Mouse (Mus musculus) kidney, adult 2 months (tissue): Measurements from ENCODE around the gene Eps8l2. TPM values are rescaled to one million over a fixed set of nuclear protein-coding genes. Genes with fewer than 3 reads are reported as not detected.

Source experiments
- DNase-seq: peaks from one replicate; pipeline ENCODE4 v3.0.0; 2021
- H3K27ac ChIP-seq: fragments of 200-500 bp; 2 replicates; pipeline ENCODE4 v1.5.1; 2012; ENCODE audit warnings: low read depth, low read length, control low read depth, inconsistent platforms; ENCODE audit not compliant: insufficient read depth
- H3K27me3 ChIP-seq: fragments of 200-500 bp; replicated peaks from 2 replicates; pipeline ENCODE4 v1.6.1; 2012; ENCODE audit warnings: mild to moderate bottlenecking, moderate library complexity, low read length, inconsistent platforms; ENCODE audit not compliant: control insufficient read depth, insufficient read depth
- H3K36me3 ChIP-seq: fragments of 200-500 bp; 2 replicates; pipeline ENCODE4 v1.6.1; 2012; ENCODE audit warnings: mild to moderate bottlenecking, moderate library complexity, low read length, inconsistent platforms; ENCODE audit not compliant: control insufficient read depth, insufficient read depth
- H3K4me1 ChIP-seq: fragments of 200-500 bp; 2 replicates; pipeline ENCODE4 v1.6.1; 2011; ENCODE audit warnings: low read length; ENCODE audit not compliant: control insufficient read depth, insufficient read depth
- H3K4me3 ChIP-seq: fragments of 200-500 bp; 2 replicates; pipeline ENCODE4 v1.5.1; 2011; ENCODE audit warnings: mild to moderate bottlenecking, low read depth, low read length, control low read depth; ENCODE audit not compliant: insufficient read depth
- CTCF ChIP-seq: fragments of 200-500 bp; conservative IDR thresholded peaks from 2 replicates; pipeline ENCODE4 v1.5.1; 2011; ENCODE audit warnings: low read depth, mild to moderate bottlenecking, control low read depth, low read length, moderate library complexity, mixed read lengths; ENCODE audit not compliant: insufficient read depth, insufficient read length
- POLR2A ChIP-seq: fragments of 200-500 bp; IDR thresholded peaks from one replicate; pipeline ENCODE4 v1.6.1; 2011; ENCODE audit warnings: low read depth, low read length, control low read depth
- WGBS: fragments of 180-500 bp; shearing (Covaris S2); methylation state at CpG from one replicate; pipeline ENCODE4 v1.1.7; 2018; 5-methylcytosine and 5-hydroxymethylcytosine counted together
- polyA plus RNA-seq: library from polyadenylated mRNA; depleted of rRNA; stranded (reverse); fragments of >200 nt; gene quantifications from 2 replicates; pipeline ENCODE4 v1.2.3, GENCODE M21; 2012

Gene Eps8l2
- polyA plus RNA-seq, 1 experiment, result 245 TPM

DNA sequence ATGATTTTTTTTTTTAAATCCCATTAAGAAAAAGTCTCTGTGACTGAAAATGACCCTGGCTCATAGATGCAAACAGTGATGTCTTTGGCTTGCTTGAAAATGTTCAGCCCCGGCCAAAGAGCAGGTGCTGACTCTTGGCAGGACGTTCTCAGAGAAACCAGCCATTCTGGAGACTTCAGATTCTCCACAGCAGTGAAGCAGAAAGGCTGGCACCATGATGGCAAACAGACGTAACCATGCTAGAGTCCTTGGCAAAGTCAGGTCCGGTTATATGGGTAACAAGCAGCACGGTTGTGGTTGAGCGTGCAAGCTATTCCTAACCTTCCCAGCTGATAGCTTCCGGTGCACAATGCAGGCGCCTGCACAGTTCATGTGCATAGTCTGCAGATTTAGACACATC lies 39.5 kb upstream of the Eps8l2 start:
- TF ChIP-seq CTCF (no peak), POLR2A (no peak)
- Histone ChIP-seq H3K4me1 (peaks cover 3% of the 10 kb centered on the region; the same call in 1 of the 2 replicates), H3K27me3 (0 out of 2 replicates have a peak, but pooled peaks cover 2% of the 10 kb centered on the region), H3K27ac (no peak overlapping the region), H3K4me3 (no peak overlapping the region), H3K36me3 (no peaks in the 10 kb centered on the region)
- peak; percentile 41 for DNase-seq
- WGBS, result 81% methylated on average over 8 of the region's 8 CpGs

DNA sequence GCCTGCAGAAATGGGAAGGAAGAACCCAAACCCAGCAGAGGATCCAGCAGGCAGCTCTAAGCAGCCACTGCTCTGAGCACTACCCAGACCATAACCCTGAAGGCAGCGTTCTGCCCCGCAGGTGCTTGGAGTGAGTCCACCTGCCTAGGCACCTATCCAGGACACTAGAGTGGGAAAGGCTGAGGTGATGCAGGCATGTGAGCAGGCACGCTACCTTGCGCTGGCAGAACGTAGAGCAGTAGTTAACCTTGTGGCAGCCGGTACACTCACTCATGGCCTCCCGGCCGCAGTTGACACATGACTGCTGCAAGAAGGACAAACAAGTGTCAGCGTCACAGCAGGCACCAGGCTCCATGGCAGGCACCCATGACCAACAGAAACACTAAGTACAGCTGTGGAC lies 37.3 kb upstream of the Eps8l2 start:
- H3K4me1 ChIP-seq, result peaks cover 3% of the 10 kb centered on the region; the same call in 1 of the 2 replicates
- H3K27me3 ChIP-seq, result no peaks in the 10 kb centered on the region
- no peak overlapping the region for H3K27ac ChIP-seq
- TF ChIP-seq POLR2A (no peak), CTCF (no peak)
- H3K36me3 ChIP-seq, result no peaks in the 10 kb centered on the region
- 73% methylated on average over 9 of the region's 9 CpGs for WGBS
- no peak overlapping the region for H3K4me3 ChIP-seq
- DNase-seq, result peak; percentile 73

DNA sequence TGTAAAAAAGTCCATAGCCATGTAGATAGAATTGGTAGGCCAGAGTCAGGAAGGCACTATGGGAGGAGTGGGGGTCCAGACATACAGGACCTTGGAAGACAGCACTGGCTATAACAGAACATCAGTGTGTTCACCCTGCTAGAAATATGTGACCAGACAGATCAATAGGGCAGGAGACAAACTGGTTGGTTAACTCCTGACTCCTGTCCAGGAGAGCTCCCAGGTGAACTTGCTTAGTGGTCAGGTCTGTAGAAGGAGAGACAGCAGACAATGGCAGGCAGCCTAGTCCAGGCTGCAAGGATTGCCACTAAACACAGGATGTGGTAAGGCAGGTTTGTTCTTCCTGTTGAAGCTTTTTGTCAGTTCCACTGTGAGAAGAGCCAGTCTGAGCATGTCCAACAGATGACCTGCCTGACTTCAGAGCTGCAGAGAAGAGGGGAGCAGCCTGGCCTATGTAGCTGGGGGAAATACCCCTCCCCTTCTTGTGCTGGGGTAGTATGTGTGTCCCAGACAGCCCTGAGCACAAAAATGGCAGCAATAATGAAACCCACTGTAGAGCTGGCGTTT lies 35.9 kb upstream of the Eps8l2 start:
- no peak overlapping the region for H3K27ac ChIP-seq
- peaks cover 3% of the 10 kb centered on the region; the same call in 1 of the 2 replicates for H3K4me1 ChIP-seq
- TF ChIP-seq CTCF (no peak), POLR2A (no peak)
- 71% methylated on average over 1 of the region's 1 CpGs for WGBS
- no peaks in the 10 kb centered on the region for H3K27me3 ChIP-seq
- peak; percentile 56 for DNase-seq
- H3K36me3 ChIP-seq, result no peaks in the 10 kb centered on the region
- H3K4me3 ChIP-seq, result no peak overlapping the region

DNA sequence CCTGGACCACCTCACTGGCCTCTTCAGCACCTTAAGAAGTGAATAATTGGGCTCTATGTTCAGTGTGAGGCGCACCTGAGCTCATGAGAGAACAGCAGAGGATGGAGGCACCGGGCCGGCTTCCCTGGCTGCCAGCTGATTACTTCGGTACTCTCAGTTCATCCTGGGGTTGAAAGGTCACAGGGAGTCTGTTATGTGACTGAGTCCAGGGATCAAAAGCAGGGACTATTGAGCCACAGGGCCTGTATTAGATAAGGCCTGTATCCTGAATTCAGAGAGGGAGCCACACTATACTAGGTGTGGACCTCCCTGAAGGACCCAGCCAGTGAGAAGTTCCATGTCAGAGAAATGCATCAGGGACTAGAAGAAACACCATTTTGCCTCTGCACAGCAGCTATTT lies 34.1 kb upstream of the Eps8l2 start:
- H3K36me3 ChIP-seq, result no peaks in the 10 kb centered on the region
- 55% methylated on average over 4 of the region's 4 CpGs for WGBS

DNA sequence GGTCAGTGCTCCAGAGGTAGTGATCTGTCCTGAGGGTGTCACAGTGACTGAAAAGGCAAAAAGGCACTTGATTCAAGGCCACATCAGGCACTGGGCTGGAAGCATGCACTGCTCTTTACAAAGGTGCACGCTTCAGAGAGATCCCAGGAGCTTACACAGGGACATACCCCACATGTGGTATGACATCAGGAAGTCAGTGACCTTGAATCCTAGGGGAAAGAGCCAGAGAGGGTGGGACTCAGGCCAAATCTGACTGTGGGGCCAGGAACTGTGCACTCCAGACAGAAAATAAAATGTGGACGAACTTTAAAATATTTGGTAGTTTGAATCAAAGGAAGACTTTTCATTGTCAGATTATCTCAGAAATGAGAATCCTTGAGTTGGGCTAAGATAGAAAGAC lies 24.3 kb upstream of the Eps8l2 start:
- 0 out of 2 replicates have a peak, but pooled peaks cover 1% of the 10 kb centered on the region for H3K36me3 ChIP-seq
- 85% methylated on average over 2 of the region's 2 CpGs for WGBS
- TF ChIP-seq CTCF (no peak), POLR2A (no peak)
- no peaks in the 10 kb centered on the region; the same call in 1 of the 2 replicates for H3K4me1 ChIP-seq
- DNase-seq, result no peak
- no peaks in the 10 kb centered on the region for H3K27me3 ChIP-seq
- no peak overlapping the region for H3K4me3 ChIP-seq
- no peak overlapping the region for H3K27ac ChIP-seq

More for the DNA sequence above, 34.1 kb upstream of the Eps8l2 start:
- H3K4me1 ChIP-seq, result peaks cover 3% of the 10 kb centered on the region; the same call in 1 of the 2 replicates
- H3K27me3 ChIP-seq, result no peaks in the 10 kb centered on the region
- no peak overlapping the region for H3K4me3 ChIP-seq
- no peak for DNase-seq
- no peak overlapping the region for H3K27ac ChIP-seq
- TF ChIP-seq POLR2A (no peak), CTCF (no peak)

DNA sequence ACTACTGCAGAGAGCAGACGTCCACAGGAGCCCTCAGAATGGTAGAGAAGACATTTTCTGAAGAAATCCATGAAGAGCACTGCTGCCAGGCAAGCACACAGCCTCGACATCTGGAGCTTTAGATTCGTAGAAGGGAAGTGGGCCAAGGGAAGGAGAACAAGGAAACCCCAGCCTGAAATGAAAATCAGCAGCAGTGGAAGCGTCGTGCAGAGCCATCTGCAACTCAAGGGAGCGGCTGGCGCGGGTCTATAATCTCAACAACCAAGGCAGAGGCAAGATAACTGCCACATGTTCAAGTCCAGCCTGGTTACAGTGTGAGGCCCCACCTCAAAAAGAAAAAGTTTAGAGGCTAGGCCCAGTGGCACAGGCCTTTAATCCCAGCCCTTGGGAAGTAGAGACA lies 23.6 kb upstream of the Eps8l2 start:
- 0 out of 2 replicates have a peak, but pooled peaks cover 1% of the 10 kb centered on the region for H3K36me3 ChIP-seq
- H3K4me1 ChIP-seq, result no peaks in the 10 kb centered on the region; the same call in 1 of the 2 replicates
- WGBS, result 89% methylated on average over 8 of the region's 8 CpGs
- no peak overlapping the region for H3K27ac ChIP-seq
- no peaks in the 10 kb centered on the region for H3K27me3 ChIP-seq
- DNase-seq, result no peak
- H3K4me3 ChIP-seq, result no peak overlapping the region
- no peak for TF ChIP-seq CTCF
- no peak for TF ChIP-seq POLR2A

DNA sequence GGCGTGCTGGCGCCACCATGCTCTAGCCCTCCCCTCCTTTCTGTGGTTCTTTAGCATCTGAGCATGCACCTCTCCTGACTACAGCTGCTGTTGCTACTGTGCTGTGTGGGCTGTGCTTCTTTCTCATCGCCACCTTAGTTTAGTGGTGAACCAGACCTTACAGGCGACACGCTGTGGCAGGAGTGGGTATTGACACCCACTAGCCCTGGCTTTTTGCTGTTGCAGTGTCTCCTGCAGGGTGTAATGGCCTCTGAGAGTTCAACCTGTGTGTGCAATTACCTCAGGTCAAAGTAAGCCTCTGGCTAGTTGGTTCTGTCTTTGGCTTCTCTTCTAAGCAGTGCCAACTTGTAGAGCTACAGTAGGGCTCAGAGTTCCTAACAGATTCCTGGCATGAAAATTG lies 22.7 kb upstream of the Eps8l2 start:
- TF ChIP-seq POLR2A (no peak), CTCF (peak; percentile 94)
- Histone ChIP-seq H3K4me1 (no peaks in the 10 kb centered on the region; the same call in 1 of the 2 replicates), H3K27me3 (no peaks in the 10 kb centered on the region), H3K36me3 (peaks cover 5% of the 10 kb centered on the region; the same call in 1 of the 2 replicates), H3K4me3 (no peak overlapping the region), H3K27ac (no peak overlapping the region)
- DNase-seq, result peak; percentile 91
- WGBS, result 57% methylated on average over 5 of the region's 5 CpGs
